Mouse (Mus musculus): Measurements from ENCODE around the gene Ric1.
A peak's percentile ranks its signal among the peaks of the same experiment; 100 is the strongest.
"Not testable (repeated sequence)": the region's sequence is repeated elsewhere in the genome, so short reads cannot be mapped to it uniquely, and the experiment has no call there.

Gene Ric1

GRCm38 (mm10) chr19:29524614-29525013 is 2.5 kb downstream of the Ric1 start:
- no peak for DNase-seq (ENCODE audit: extremely low spot score, low read depth, low spot score)

- not testable (repeated sequence) for DNase-seq (ENCODE audit: extremely low spot score, low read depth, low spot score)
Observed at GRCm38 (mm10) chr19:29525588-29525987, 3.5 kb downstream of the Ric1 start.

GRCm38 (mm10) chr19:29526837-29527236 is 4.8 kb downstream of the Ric1 start:
- DNase-seq (ENCODE audit: extremely low spot score, low read depth, low spot score): no peak

GRCm38 (mm10) chr19:29527299-29527698 is 5.2 kb downstream of the Ric1 start:
- no peak for DNase-seq (ENCODE audit: extremely low spot score, low read depth, low spot score)

GRCm38 (mm10) chr19:29528568-29528967 is 6.5 kb downstream of the Ric1 start:
- no peak for DNase-seq (ENCODE audit: extremely low spot score, low read depth, low spot score)

- DNase-seq (ENCODE audit: extremely low spot score, low read depth, low spot score): no peak
Observed at GRCm38 (mm10) chr19:29534030-29534429, 11.9 kb downstream of the Ric1 start.

GRCm38 (mm10) chr19:29542256-29542970 is 20.3 kb downstream of the Ric1 start:
- DNase-seq (ENCODE audit: extremely low spot score, low read depth, low spot score): no peak

GRCm38 (mm10) chr19:29544026-29544425 is 21.9 kb downstream of the Ric1 start:
- DNase-seq (ENCODE audit: extremely low spot score, low read depth, low spot score): no peak

- DNase-seq (ENCODE audit: extremely low spot score, low read depth, low spot score): no peak
Observed at GRCm38 (mm10) chr19:29550618-29551017, 28.5 kb downstream of the Ric1 start.

- DNase-seq (ENCODE audit: extremely low spot score, low read depth, low spot score): no peak
Observed at GRCm38 (mm10) chr19:29551128-29551527, 29.0 kb downstream of the Ric1 start.

- DNase-seq (ENCODE audit: extremely low spot score, low read depth, low spot score): not testable (repeated sequence)
Observed at GRCm38 (mm10) chr19:29551980-29552379, 29.9 kb downstream of the Ric1 start.

GRCm38 (mm10) chr19:29557171-29557845 is 35.2 kb downstream of the Ric1 start:
- DNase-seq (ENCODE audit: extremely low spot score, low read depth, low spot score): not testable (repeated sequence)

GRCm38 (mm10) chr19:29562166-29562565 is 40.1 kb downstream of the Ric1 start:
- DNase-seq (ENCODE audit: extremely low spot score, low read depth, low spot score): no peak

GRCm38 (mm10) chr19:29562603-29563002 is 40.5 kb downstream of the Ric1 start:
- DNase-seq (ENCODE audit: extremely low spot score, low read depth, low spot score): no peak

- peak; percentile 28 for DNase-seq (ENCODE audit: extremely low spot score, low read depth, low spot score)
Observed at GRCm38 (mm10) chr19:29563258-29563779, 41.2 kb downstream of the Ric1 start.

- DNase-seq (ENCODE audit: extremely low spot score, low read depth, low spot score): no peak
Observed at GRCm38 (mm10) chr19:29566512-29566911, 44.4 kb downstream of the Ric1 start.

GRCm38 (mm10) chr19:29582439-29582838 is 60.4 kb downstream of the Ric1 start:
- no peak for DNase-seq (ENCODE audit: extremely low spot score, low read depth, low spot score)

GRCm38 (mm10) chr19:29583734-29584133 is 61.7 kb downstream of the Ric1 start:
- no peak for DNase-seq (ENCODE audit: extremely low spot score, low read depth, low spot score)

- not testable (repeated sequence) for DNase-seq (ENCODE audit: extremely low spot score, low read depth, low spot score)
Observed at GRCm38 (mm10) chr19:29593783-29594182, 71.7 kb downstream of the Ric1 start.

- no peak for DNase-seq (ENCODE audit: extremely low spot score, low read depth, low spot score)
Observed at GRCm38 (mm10) chr19:29596276-29596675, 74.2 kb downstream of the Ric1 start.

- no peak for DNase-seq (ENCODE audit: extremely low spot score, low read depth, low spot score)
Observed at GRCm38 (mm10) chr19:29596985-29597384, 74.9 kb downstream of the Ric1 start.

- DNase-seq (ENCODE audit: extremely low spot score, low read depth, low spot score): no peak
Observed at GRCm38 (mm10) chr19:29598981-29599380, 76.9 kb downstream of the Ric1 start.
